Mouse (Mus musculus) macrophage (primary cell): ENCODE measurements around the gene Tfeb. TPM values are rescaled to one million over a fixed set of nuclear protein-coding genes. Genes with fewer than 3 reads are reported as not detected.

Experiments
- H3K27ac ChIP-seq: fragments of 350-480 bp; formaldehyde crosslinking; 2 replicates; pipeline ENCODE4 v1.9.0; 2021
- H3K36me3 ChIP-seq: fragments of 350-480 bp; formaldehyde crosslinking; 2 replicates; pipeline ENCODE4 v1.9.0; 2021; ENCODE audit errors: inconsistent target
- H3K4me3 ChIP-seq: fragments of 350-480 bp; formaldehyde crosslinking; 2 replicates; pipeline ENCODE4 v1.9.0; 2021; ENCODE audit errors: inconsistent target
- H3K79me2 ChIP-seq: fragments of 350-480 bp; formaldehyde crosslinking; 2 replicates; pipeline ENCODE4 v1.9.0; 2021; ENCODE audit errors: inconsistent target
- WGBS: methylation state at CpG from one replicate; pipeline ENCODE4 v1.1.7; 2026; ENCODE audit warnings: inconsistent platforms; ENCODE audit not compliant: missing documents; 5-methylcytosine and 5-hydroxymethylcytosine counted together
- polyA plus RNA-seq: library from polyadenylated mRNA; stranded (reverse); fragments of 250-400 nt; gene quantifications from 3 replicates; pipeline ENCODE4 v1.2.4, GENCODE M21; 2018; ENCODE audit warnings: inconsistent platforms

The Tfeb gene
- polyA plus RNA-seq, 1 experiment from 2014 or later: 15.5 TPM

DNA sequence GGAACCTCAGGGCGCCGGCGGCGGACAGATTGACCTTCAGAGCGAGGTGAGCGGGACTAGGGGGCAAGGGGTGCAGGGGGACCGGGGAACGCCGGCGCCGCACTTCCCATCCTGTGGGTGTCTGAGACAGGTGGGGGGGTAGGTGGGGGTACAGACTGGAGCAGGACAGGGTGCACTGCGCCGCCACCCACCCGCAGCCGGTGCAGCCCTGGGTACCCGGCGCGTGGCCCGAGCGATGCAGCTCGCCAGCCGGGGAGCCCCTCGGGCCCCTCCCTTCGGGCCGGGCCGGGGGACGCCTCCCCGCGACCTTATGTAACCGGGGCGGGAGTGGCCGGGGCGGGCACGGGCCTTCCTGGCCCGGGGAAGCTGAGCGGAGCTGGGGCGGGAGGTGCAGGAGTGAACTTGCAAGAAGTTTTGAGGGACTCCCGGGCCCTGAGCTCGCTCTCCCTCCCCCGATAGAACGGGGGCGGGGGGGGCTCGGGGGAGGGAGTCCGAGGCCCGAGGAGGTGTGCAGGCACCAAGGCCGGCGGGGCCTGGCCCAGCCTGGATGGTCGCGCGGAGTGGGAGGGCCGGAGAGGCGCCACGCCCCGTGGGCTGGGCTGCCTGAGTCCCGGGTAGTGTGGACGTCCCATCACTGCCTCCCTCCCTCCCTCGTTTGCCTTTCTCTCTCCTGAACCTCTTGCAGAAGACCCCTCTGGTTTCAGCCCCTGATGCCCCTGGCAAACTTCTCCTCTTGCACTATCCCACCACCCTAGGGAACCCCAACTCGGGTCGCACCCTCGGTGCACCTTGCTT lies 638 bp downstream of the Tfeb start:
- Histone ChIP-seq H3K79me2 (peaks cover 42% of the 10 kb centered on the region), H3K4me3 (peak overlapping the region; percentile 67), H3K36me3 (no peaks in the 10 kb centered on the region), H3K27ac (peak overlapping the region; percentile 59)
- under 1% methylated on average over 49 of the region's 60 CpGs for WGBS

DNA sequence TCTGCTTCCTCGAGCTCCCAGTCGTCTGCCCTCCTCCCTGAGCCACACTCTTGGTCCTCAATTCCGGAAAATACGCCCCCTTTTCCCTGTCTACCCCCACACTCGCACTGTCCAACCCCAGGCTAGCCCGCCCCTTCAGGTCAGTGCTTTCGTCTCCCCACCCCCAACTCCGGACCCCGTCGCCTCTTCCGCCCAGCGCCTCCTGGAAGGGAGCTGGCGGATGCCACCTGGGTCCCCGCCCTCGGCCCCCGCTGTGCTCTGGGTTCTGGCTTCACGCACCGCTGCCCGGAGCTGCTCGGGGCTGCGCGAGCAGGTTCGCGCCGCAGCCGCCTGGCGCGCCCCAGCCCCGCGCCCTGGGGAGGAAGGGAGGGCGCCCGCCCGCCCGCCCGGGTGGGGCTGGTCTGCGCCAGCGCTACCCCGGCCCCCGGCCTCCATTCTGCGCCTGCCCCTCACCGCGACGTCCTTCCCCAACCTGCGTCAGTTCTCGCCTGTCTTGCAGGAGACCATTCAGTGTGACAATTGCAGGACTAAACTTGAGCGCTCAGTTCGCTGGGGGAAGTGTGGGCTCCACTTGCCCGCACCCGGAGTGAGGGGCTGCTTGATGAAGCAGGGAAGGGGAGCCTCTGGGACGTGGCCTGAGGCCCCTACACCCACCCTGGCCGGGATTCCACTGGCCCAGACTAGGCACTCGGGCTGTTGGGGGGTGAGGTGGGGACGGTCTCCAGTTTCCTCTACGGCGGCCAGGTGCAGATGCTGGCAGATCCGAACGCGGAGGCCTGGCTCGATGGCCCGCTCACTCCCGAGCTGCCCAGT lies 1.4 kb downstream of the Tfeb start:
- Histone ChIP-seq H3K36me3 (no peaks in the 10 kb centered on the region), H3K4me3 (peak overlapping the region; percentile 67), H3K27ac (peak overlapping the region; percentile 59), H3K79me2 (peaks cover 50% of the 10 kb centered on the region)
- 4% methylated on average over 42 of the region's 61 CpGs for WGBS

DNA sequence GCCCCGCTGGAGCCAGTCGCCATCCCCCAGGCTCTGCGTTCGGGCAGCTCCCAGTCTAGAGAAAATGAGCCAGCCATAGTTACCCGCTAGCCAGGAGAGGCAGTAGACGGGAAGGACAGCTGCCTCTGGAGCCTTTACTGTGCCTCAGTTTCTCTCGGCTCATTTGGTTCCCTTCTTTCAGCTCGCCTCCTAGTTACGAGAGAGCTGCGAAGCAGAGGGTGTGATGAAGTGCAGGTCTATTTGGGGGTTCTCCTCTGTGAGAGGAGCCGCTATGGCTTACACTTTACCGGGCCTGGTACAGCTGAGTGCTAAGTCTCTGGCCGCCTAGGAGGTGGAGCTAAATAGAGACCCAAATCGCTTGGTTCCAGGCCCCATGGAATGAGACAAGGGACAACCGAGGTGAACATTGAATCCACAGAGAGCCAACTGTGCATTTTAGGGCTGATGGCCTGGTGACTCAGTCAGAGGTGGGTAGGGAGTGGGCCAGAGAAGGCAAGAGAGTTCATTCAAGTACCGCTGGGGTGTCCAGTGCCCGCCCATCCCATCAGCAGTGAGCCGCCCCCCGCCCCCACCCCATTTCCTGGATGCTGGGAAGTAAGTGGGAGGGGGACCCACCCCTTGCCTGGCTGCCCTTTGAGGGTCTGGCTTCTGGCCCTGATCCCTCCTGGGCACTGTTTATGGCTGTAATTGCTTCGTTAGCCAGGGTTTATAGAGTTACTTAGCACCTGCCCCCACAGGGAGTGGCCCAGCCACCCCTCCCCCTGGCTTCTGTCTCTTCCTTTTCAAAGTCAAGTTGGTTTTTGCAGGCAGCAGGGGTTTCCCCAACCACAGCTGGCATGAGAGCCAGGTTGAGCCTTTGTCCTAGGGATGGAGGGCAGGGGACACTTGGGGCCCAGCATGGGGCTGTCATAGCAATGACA lies 2.3 kb downstream of the Tfeb start:
- WGBS: 22% methylated on average over 20 of the region's 20 CpGs
- peaks cover 58% of the 10 kb centered on the region for H3K79me2 ChIP-seq

DNA sequence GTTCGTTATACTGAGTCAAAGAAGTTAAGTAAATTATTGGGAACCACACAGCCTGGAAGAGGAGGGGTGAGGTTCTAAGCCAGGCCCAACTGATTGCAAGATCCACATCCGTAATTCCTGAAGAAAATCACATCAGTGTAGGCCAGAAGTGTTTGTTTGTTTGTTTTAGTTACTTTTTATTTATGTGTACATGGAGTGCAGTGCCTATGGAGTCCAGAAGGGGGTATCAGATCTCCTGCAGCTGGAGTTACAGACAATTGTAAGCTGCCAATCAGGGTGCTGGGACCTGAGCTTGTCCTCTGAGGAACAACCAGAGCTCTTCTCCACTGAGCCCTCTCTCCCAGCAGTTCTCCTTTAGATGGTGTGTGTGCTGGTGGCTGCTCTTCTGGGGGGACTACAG lies 3.4 kb downstream of the Tfeb start:
- Histone ChIP-seq H3K36me3 (no peaks in the 10 kb centered on the region; the same call in 1 of the 2 replicates), H3K4me3 (no peak overlapping the region), H3K27ac (no peak overlapping the region), H3K79me2 (peaks cover 69% of the 10 kb centered on the region)
- 94% methylated on average over 2 of the region's 2 CpGs for WGBS

More for the DNA sequence above, 2.3 kb downstream of the Tfeb start:
- Histone ChIP-seq H3K27ac (no peak overlapping the region), H3K36me3 (no peaks in the 10 kb centered on the region; the same call in 1 of the 2 replicates), H3K4me3 (peak overlapping the region; percentile 38)

DNA sequence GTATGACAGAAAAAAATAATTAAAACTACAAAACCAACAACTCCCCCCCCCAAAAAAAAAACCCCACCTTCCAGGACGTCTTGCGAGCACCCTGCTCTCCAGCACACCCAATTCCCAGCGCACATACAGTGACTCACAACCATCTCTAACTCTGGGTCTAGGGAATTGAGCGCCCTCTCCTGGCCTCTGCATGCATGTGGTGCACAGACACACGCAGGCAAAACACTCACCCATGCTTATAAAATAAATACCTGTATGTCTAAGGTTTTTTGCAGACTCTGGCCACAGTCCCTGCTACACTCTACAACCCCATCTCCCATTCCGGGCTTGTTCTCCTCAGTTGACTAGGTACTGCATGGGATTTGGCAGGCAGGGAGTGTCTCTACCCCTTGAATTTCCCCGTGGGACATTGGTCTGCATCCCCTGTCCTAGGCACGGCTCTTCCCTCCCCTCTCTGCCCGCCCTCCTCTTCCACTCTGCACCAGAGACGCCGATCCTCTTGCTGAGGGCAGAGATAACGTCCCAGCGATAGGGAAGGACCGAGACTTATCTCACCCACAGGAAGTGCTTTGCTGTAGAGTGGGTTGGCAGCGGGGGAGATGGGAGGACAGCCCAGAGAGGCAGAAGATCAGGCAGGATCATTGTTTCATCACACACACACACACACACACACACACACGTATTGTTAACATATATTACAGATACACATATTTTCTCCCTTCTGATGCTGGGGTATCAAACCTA lies 6.3 kb downstream of the Tfeb start:
- H3K27ac ChIP-seq: no peak overlapping the region
- peaks cover 4% of the 10 kb centered on the region; the same call in 1 of the 2 replicates for H3K36me3 ChIP-seq
- 44% methylated on average over 15 of the region's 16 CpGs for WGBS
- peaks cover 98% of the 10 kb centered on the region for H3K79me2 ChIP-seq
- H3K4me3 ChIP-seq: no peak overlapping the region

DNA sequence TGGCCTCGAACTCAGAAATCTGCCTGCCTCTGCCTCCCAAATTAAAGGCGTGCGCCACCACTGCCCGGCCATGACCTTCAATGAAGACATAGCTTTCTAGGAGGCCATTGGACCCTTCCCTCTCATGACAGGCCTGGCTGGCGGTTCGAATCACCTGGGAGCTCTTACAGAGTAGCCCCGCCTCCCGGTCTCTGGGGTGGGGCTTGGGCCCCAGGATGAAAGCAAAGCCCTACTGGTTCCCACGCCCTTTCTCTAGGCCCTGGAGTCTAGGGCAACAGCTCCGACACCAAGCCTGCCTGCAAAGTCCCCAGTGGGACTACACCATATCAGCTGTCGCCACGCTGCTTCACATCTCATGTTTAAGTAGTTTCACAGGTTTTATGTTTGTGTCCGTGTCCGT lies 7.3 kb downstream of the Tfeb start:
- Histone ChIP-seq H3K4me3 (no peak overlapping the region), H3K36me3 (peaks cover 4% of the 10 kb centered on the region; the same call in 1 of the 2 replicates), H3K79me2 (peaks cover 100% of the 10 kb centered on the region), H3K27ac (no peak overlapping the region)
- WGBS: 93% methylated on average over 14 of the region's 14 CpGs

DNA sequence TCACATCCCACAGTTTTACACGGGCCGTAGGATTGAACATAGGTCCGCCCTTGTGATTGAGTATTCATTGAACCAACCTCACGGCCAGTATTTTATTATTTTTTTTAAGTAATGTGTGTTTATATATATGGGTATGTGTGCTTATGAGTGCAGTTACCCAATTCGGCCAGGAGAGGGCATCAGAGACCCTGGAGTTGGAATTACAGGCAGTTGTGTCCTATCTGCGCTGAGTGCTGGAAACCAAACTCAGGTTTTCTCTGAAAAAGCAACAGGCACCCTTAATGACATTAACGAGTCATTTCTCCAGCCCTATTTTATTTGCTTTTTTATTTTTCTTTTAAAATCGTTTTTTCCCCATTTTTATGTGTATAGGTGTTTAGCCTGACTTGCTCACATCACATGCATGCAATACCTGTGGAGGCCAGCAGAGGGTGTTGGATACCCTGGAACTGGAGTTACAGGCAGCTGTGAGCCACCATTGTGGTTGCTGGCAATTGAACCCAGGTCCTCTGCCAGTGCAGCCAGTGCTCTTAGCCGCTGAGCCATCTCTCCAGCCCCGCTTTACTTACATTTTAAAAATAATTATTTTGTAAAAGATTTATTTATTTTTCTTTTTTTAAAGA lies 8.0 kb downstream of the Tfeb start:
- 91% methylated on average over 10 of the region's 10 CpGs for WGBS
- Histone ChIP-seq H3K79me2 (peaks cover 100% of the 10 kb centered on the region), H3K27ac (no peak overlapping the region), H3K4me3 (no peak overlapping the region), H3K36me3 (peaks cover 4% of the 10 kb centered on the region; the same call in 1 of the 2 replicates)

DNA sequence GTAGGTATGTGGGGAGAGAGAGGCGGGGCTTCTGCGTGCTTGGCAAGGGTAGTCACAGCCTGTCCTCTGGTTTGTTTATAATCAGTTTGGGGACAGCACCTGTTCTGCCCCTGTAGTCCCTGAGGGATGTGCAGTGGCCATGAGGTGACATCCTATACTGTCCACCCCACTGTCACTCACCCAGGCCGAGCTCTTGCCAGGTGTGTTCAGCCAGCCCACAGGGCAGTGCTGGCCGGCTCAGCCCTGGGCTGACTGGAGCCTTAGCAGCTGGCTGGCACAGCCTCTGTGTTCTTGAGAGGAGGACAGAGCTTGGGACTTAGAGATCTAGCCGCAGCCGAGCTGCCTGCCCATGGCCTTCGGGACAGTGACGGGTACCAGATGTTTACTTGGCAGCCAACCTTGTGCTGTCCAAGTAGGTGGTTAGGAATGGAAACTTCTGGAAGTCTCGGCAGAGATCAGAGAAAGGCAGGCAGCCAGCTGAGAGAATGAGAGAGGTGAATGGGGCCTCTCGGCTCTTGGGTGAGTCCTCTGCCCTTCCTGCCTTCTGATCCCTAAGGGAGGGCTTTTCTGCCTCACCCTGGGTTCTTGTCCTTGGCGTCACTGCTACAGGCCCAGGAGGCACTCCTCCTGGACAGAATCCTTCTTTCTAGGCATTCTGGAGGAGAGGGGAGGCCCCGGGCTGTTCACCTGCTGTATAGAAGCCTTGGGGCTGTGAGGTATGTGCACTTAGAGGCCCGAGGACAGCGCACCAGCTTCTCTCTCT lies 12.1 kb downstream of the Tfeb start:
- peaks cover 97% of the 10 kb centered on the region for H3K79me2 ChIP-seq
- peaks cover 21% of the 10 kb centered on the region for H3K36me3 ChIP-seq
- WGBS: 93% methylated on average over 14 of the region's 14 CpGs
- no peak overlapping the region for H3K27ac ChIP-seq
- no peak overlapping the region for H3K4me3 ChIP-seq

DNA sequence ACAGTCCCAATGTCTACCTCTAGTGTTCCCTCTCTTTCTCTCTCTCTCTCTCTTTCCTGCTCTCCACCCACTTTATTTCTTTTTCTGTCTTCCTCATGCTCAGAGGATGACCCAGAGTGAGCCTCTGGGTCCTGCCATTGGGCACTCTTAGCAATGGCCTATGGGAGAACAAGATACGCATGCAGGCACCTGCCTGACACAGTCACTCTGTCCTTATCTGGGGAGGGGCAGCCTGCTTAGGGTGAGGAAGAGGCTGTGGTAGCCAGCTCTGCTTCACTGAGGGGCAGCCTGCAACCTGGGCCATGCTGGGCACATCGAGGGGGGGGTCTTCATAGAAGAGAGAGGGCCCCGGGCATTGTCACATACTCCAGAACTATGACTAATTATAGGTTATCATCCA lies 12.8 kb downstream of the Tfeb start:
- Histone ChIP-seq H3K4me3 (no peak overlapping the region), H3K36me3 (peaks cover 21% of the 10 kb centered on the region), H3K27ac (no peak overlapping the region), H3K79me2 (peaks cover 95% of the 10 kb centered on the region)
- WGBS: 92% methylated on average over 3 of the region's 3 CpGs

DNA sequence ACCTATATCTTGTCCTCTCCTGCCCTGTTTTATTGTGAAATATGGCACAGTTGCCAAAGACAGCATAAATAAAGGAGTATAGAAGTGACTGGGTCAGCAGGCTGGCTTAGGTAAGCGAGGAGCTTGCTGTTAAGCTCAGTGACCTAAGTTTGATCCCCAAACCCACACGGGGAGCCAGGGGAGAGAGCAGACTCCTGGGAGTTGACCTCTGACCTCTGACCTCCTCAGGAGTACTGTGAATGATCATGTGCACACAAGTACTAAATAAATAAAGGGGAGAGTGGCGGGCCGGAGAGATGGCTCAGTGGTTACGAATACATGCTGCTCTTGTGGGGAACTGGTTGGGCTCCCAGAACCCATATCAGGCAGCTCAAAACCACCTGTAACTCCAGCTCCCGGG lies 13.3 kb downstream of the Tfeb start:
- Histone ChIP-seq H3K4me3 (no peak overlapping the region), H3K79me2 (peaks cover 95% of the 10 kb centered on the region), H3K36me3 (peaks cover 21% of the 10 kb centered on the region), H3K27ac (no peak overlapping the region)
- WGBS: 95% methylated on average over 6 of the region's 6 CpGs

DNA sequence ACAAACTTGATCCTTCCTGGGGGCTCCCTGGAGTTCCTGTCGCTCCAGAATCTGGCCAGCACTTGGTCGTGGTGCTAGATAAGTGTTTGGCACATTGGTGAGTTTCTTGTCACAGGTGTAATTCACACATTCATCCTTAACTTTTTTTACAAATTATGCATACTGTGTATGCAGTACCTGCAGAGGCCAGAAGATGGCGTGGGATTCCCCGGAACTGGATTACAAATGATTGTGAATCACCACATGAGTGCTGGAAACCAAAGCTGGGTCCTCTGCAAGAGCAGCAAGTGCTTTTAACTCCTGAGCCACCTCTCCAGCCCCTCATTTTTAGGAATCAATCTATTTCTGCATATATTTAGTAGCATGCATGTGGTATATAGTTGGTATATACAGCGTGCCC lies 15.0 kb downstream of the Tfeb start:
- WGBS: 99% methylated on average over 5 of the region's 5 CpGs
- H3K36me3 ChIP-seq: peaks cover 20% of the 10 kb centered on the region

DNA sequence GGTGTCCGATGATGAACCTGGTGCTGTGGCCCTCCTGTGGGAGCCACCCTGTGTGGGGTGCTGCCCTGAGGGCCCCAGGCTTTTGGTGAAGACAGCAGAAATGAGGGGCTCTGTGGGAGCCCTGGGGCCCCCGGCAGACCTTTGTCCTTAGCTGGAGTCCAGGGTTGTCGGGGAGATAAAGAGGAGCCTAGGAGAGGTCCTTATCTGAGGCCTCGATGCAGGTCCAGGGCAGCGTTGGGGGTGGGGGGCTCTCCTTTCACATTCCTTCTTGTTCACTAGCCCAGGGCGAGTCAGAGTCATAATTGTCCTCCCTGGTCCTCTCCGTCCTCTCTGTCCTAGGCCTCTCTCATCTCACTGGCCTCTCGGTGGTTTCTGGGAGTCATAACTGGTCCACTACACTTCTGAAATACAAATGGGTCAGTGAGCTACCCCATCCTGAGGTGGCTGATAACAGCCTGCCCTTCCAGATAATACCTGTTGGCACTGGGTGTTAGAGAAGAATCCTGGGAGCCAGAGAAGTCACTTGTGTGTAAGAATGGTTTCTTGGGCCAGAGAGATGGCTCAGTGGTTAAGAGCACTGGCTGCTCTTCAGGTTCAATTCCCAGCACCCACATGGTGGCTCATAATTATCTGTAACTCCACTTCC lies 16.4 kb downstream of the Tfeb start:
- Histone ChIP-seq H3K79me2 (peaks cover 95% of the 10 kb centered on the region), H3K36me3 (peaks cover 17% of the 10 kb centered on the region), H3K27ac (peak overlapping the region; percentile 89), H3K4me3 (no peak overlapping the region)
- 95% methylated on average over 8 of the region's 8 CpGs for WGBS

More for the DNA sequence above, 15.0 kb downstream of the Tfeb start:
- Histone ChIP-seq H3K4me3 (no peak overlapping the region), H3K27ac (no peak overlapping the region), H3K79me2 (peaks cover 95% of the 10 kb centered on the region)
